Mouse (Mus musculus): ENCODE data around the gene Capg. TPM values are rescaled to one million over a fixed set of nuclear protein-coding genes. Genes with fewer than 3 reads are reported as not detected.

Gene Capg
- polyA plus RNA-seq, 1 experiment from 2014 or later, result 120 TPM

DNA sequence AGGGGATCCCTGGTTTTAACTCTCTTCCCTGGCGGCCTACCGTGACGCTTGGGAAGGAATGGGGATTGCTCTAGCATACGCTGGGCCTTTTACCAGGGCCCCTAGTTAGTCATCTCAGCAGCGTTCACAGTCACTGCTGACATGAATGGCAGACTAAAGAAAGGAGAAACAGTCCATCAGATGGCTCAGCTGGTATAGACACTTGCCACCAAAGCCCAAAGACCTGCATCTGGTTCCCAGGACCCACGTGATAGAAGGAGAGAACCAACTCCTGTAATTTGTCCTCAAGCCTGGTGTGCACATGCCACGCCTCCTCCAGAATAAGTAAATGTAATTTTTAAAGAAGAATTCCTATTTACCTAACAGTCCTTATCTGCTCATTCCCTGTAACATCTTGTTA is 1.2 kb downstream of the Capg start:
- WGBS, result 66% methylated on average over 7 of the region's 7 CpGs
- no peaks in the 10 kb centered on the region for H3K36me3 ChIP-seq (ENCODE audit: control insufficient read depth, insufficient read depth, low read length)

DNA sequence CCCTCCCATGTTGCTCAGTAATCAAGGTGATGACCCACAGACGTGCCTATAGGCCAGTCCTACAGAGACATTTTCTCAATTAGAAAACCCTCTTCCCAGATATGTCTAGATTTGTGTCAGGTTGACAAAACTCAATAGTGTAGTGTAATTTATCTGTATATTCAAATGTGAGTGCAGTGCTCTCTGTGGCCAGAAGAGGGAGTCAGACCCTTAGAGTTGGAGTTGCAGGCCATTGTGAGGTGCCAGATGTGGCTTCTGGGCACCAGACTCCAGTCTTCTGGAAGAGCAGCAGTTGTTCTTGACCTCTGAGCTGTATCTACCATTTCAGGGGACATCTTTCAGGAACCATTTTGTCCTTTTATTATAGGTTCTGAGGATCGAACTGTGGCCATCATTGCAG is 2.9 kb downstream of the Capg start:
- WGBS, result 97% methylated on average over 2 of the region's 2 CpGs
- Histone ChIP-seq H3K36me3 (ENCODE audit: control insufficient read depth, insufficient read depth, low read length) (no peaks in the 10 kb centered on the region), H3K4me3 (ENCODE audit: low read depth, low read length) (no peak overlapping the region), H3K9me3 (ENCODE audit: control insufficient read depth, low read length) (no peaks in the 10 kb centered on the region), H3K27ac (replicated peaks) (no peak overlapping the region), H3K4me2 (replicated peaks; ENCODE audit: low read depth) (no peak overlapping the region), H3K9ac (ENCODE audit: low read length) (no peak overlapping the region), H3K4me1 (replicated peaks; ENCODE audit: control insufficient read depth, insufficient read depth) (0 out of 2 replicates have a peak, but pooled peaks cover 5% of the 10 kb centered on the region), H3K27me3 (ENCODE audit: control insufficient read depth, insufficient read depth, low read length) (no peaks in the 10 kb centered on the region)
- ATAC-seq (ENCODE audit: low FRiP score, low TSS enrichment) (no peak), DNase-seq (ENCODE audit: low spot score) (no peak)
- TF ChIP-seq EP300 (optimal IDR thresholded peaks at IDR 0.05) (no peak), CTCF (IDR thresholded peaks at IDR 0.05; ENCODE audit: low read depth) (peak; percentile 52)

More for the DNA sequence above, 1.2 kb downstream of the Capg start:
- Histone ChIP-seq H3K9ac (ENCODE audit: low read length) (no peak overlapping the region), H3K4me2 (replicated peaks; ENCODE audit: low read depth) (no peak overlapping the region; the same call in 1 of the 2 replicates), H3K27me3 (ENCODE audit: control insufficient read depth, insufficient read depth, low read length) (no peaks in the 10 kb centered on the region), H3K27ac (replicated peaks) (no peak overlapping the region), H3K4me3 (ENCODE audit: low read depth, low read length) (no peak overlapping the region), H3K9me3 (ENCODE audit: control insufficient read depth, low read length) (no peaks in the 10 kb centered on the region), H3K4me1 (replicated peaks; ENCODE audit: control insufficient read depth, insufficient read depth) (0 out of 2 replicates have a peak, but pooled peaks cover 5% of the 10 kb centered on the region)
- DNase-seq (ENCODE audit: low spot score) (no peak), ATAC-seq (ENCODE audit: low FRiP score, low TSS enrichment) (no peak)
- TF ChIP-seq CTCF (IDR thresholded peaks at IDR 0.05; ENCODE audit: low read depth) (no peak), EP300 (optimal IDR thresholded peaks at IDR 0.05) (no peak)

DNA sequence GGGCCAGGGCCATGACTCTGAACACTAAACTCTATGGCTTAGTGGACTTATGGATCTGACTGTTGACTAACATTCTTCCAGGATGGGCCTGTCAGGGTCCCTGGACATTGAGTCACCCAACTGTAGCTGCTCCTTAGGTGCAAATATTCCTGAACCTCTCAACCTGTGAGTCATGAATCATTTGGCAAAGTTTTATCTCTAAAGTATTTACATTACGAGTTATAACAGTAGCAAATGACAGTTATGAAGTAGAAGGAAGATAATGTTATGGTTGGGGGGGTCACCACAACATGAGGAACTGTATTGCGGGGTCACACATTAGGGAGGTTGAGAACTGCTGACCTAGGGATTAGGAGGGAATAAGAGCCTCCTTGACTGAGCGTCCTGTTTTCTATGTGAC is 3.7 kb downstream of the Capg start:
- 41% methylated on average over 3 of the region's 3 CpGs for WGBS
- 0 out of 2 replicates have a peak, but pooled peaks cover 5% of the 10 kb centered on the region for H3K4me1 ChIP-seq (replicated peaks; ENCODE audit: control insufficient read depth, insufficient read depth)
- no peak overlapping the region for H3K9ac ChIP-seq (ENCODE audit: low read length)
- no peak overlapping the region for H3K4me3 ChIP-seq (ENCODE audit: low read depth, low read length)
- H3K36me3 ChIP-seq (ENCODE audit: control insufficient read depth, insufficient read depth, low read length), result no peaks in the 10 kb centered on the region
- no peak overlapping the region for H3K27ac ChIP-seq (replicated peaks)
- H3K9me3 ChIP-seq (ENCODE audit: control insufficient read depth, low read length), result no peaks in the 10 kb centered on the region
- H3K4me2 ChIP-seq (replicated peaks; ENCODE audit: low read depth), result no peak overlapping the region
- TF ChIP-seq EP300 (optimal IDR thresholded peaks at IDR 0.05) (no peak), CTCF (IDR thresholded peaks at IDR 0.05; ENCODE audit: low read depth) (no peak)
- ATAC-seq (ENCODE audit: low FRiP score, low TSS enrichment) (no peak; the same call in 1 of the 2 replicates), DNase-seq (ENCODE audit: low spot score) (no peak)
- no peaks in the 10 kb centered on the region for H3K27me3 ChIP-seq (ENCODE audit: control insufficient read depth, insufficient read depth, low read length)

DNA sequence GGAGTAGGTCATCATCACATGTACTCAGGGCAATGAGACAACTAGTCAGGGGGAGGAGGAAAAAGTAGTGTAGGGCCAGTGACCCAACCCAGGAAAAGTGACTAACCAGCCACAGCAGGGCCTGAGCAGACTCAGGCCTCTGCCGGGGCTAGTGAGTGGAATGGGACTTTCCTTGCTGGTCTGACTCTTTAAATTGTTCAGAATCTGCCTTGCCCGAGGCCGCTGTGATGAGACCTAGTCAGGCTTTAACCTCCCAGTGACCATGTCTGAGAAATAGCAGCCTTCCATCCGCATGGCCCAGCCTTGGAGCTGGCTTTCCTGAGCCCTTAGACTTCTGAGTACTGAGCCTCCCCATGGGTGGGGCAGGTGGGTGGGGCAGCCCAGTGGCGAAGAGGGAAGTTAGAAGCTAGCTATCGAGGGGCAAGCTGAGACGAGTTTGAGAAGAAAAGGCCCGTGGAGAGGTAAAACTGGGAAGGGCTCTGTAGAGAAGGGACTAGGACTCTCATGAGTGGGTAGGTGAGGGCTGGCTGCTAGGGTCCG is 4.9 kb downstream of the Capg start:
- H3K4me2 ChIP-seq (replicated peaks; ENCODE audit: low read depth), result peak overlapping the region; percentile 40
- WGBS, result 35% methylated on average over 9 of the region's 9 CpGs
- 0 out of 2 replicates have a peak, but pooled peaks cover 8% of the 10 kb centered on the region for H3K4me1 ChIP-seq (replicated peaks; ENCODE audit: control insufficient read depth, insufficient read depth)
- DNase-seq (ENCODE audit: low spot score) (peak; percentile 79), ATAC-seq (ENCODE audit: low FRiP score, low TSS enrichment) (peak; percentile 55)
- TF ChIP-seq EP300 (optimal IDR thresholded peaks at IDR 0.05) (no peak), CTCF (IDR thresholded peaks at IDR 0.05; ENCODE audit: low read depth) (no peak)
- H3K9me3 ChIP-seq (ENCODE audit: control insufficient read depth, low read length), result no peaks in the 10 kb centered on the region
- H3K9ac ChIP-seq (ENCODE audit: low read length), result 0 out of 2 replicates have a peak overlapping the region, but pooled peaks have one; percentile 13
- H3K27me3 ChIP-seq (ENCODE audit: control insufficient read depth, insufficient read depth, low read length), result no peaks in the 10 kb centered on the region
- H3K27ac ChIP-seq (replicated peaks), result peak overlapping the region; percentile 83
- no peak overlapping the region for H3K4me3 ChIP-seq (ENCODE audit: low read depth, low read length)
- no peaks in the 10 kb centered on the region for H3K36me3 ChIP-seq (ENCODE audit: control insufficient read depth, insufficient read depth, low read length)

DNA sequence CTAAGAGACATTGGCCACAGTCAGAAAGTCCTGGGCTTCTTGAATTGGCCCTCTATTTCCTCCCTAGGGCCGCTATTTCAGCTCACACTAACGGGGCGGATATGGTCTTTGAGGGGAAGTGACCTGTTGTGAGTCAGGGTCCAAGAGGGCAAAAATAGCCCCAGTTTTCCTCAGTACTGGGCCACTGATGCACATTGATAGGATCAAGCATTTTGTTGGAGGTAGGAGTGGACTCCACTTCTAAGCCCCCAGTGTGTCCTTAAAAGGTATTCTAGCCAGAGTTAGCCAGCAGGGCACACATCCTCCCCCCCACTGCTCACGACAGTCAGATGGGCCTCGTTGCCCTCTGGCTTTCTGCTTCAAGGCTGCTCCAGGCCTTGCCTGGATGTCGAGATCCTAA is 5.8 kb downstream of the Capg start:
- Histone ChIP-seq H3K4me1 (replicated peaks; ENCODE audit: control insufficient read depth, insufficient read depth) (0 out of 2 replicates have a peak, but pooled peaks cover 8% of the 10 kb centered on the region), H3K27ac (replicated peaks) (peak overlapping the region; percentile 83), H3K9me3 (ENCODE audit: control insufficient read depth, low read length) (no peaks in the 10 kb centered on the region), H3K4me2 (replicated peaks; ENCODE audit: low read depth) (peak overlapping the region; percentile 40; the same call in 1 of the 2 replicates), H3K36me3 (ENCODE audit: control insufficient read depth, insufficient read depth, low read length) (no peaks in the 10 kb centered on the region), H3K4me3 (ENCODE audit: low read depth, low read length) (no peak overlapping the region), H3K9ac (ENCODE audit: low read length) (no peak overlapping the region), H3K27me3 (ENCODE audit: control insufficient read depth, insufficient read depth, low read length) (no peaks in the 10 kb centered on the region)
- ATAC-seq (ENCODE audit: low FRiP score, low TSS enrichment), result no peak
- no peak for TF ChIP-seq CTCF (IDR thresholded peaks at IDR 0.05; ENCODE audit: low read depth)
- TF ChIP-seq EP300 (optimal IDR thresholded peaks at IDR 0.05), result no peak
- DNase-seq (ENCODE audit: low spot score), result no peak
- WGBS, result 63% methylated on average over 6 of the region's 6 CpGs

DNA sequence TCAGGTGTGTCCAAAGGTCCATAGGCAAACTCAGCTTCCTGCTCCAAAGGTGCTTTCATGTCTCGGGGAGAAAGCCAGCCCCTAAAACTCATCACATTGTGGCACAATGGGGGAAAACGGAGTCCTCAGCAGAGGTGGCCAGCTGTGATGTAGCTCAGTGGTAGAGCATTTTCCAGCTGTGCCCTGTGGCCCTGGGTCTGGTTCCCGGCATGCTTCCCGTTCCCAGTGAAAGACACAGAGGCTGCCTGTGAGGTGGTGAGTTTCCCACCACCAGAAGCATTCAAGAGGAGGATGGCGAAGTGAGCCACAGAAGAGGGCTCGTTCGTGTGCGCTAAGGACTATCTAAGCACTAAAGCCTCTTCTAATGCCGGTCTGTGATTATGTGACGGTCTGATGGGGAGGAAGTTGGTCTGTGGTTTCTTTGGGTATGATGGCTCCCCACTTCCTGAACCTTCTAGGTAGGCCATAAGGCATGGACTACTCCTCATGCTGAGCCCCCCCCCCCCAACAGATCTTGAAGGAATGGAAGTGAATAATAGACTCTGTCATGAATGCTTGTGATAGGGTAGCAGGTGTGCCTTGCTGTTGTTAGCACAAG is 6.4 kb downstream of the Capg start:
- no peak overlapping the region; the same call in 1 of the 2 replicates for H3K27ac ChIP-seq (replicated peaks)
- no peak overlapping the region for H3K4me3 ChIP-seq (ENCODE audit: low read depth, low read length)
- ATAC-seq (ENCODE audit: low FRiP score, low TSS enrichment) (no peak), DNase-seq (ENCODE audit: low spot score) (no peak)
- no peak overlapping the region for H3K4me2 ChIP-seq (replicated peaks; ENCODE audit: low read depth)
- no peak overlapping the region for H3K9ac ChIP-seq (ENCODE audit: low read length)
- TF ChIP-seq CTCF (IDR thresholded peaks at IDR 0.05; ENCODE audit: low read depth), result no peak
- TF ChIP-seq EP300 (optimal IDR thresholded peaks at IDR 0.05), result no peak
- H3K36me3 ChIP-seq (ENCODE audit: control insufficient read depth, insufficient read depth, low read length), result no peaks in the 10 kb centered on the region
- no peaks in the 10 kb centered on the region for H3K9me3 ChIP-seq (ENCODE audit: control insufficient read depth, low read length)
- H3K4me1 ChIP-seq (replicated peaks; ENCODE audit: control insufficient read depth, insufficient read depth), result 0 out of 2 replicates have a peak, but pooled peaks cover 8% of the 10 kb centered on the region
- WGBS, result 86% methylated on average over 10 of the region's 10 CpGs
- H3K27me3 ChIP-seq (ENCODE audit: control insufficient read depth, insufficient read depth, low read length), result no peaks in the 10 kb centered on the region

Data from stomach, postnatal 0 days (tissue).